Mouse (Mus musculus) embryonic stem cell, embryonic (primary cell): ENCODE data around the gene Lmo7.

Experiments
- CTCF ChIA-PET, 4 experiments: fragments of 300-600 bp in 2 of 4; fragments of 350-600 bp in 2 of 4; sonication (Branson Sonifier 250); formaldehyde crosslinking; loops; one replicate each; lab custom pipeline; 2022; ENCODE audit warnings: inconsistent platforms in 2 of 4; lab: Charles Lee
- POLR2A ChIA-PET, 4 experiments: fragments of 300-600 bp in 2 of 4; fragments of 350-600 bp in 2 of 4; sonication (Branson Sonifier 250); formaldehyde crosslinking; loops; one replicate each; lab custom pipeline; 2022; ENCODE audit warnings: antibody characterized with exemption in 4 of 4, inconsistent platforms in 1 of 4; lab: Charles Lee

Lmo7 gene

DNA sequence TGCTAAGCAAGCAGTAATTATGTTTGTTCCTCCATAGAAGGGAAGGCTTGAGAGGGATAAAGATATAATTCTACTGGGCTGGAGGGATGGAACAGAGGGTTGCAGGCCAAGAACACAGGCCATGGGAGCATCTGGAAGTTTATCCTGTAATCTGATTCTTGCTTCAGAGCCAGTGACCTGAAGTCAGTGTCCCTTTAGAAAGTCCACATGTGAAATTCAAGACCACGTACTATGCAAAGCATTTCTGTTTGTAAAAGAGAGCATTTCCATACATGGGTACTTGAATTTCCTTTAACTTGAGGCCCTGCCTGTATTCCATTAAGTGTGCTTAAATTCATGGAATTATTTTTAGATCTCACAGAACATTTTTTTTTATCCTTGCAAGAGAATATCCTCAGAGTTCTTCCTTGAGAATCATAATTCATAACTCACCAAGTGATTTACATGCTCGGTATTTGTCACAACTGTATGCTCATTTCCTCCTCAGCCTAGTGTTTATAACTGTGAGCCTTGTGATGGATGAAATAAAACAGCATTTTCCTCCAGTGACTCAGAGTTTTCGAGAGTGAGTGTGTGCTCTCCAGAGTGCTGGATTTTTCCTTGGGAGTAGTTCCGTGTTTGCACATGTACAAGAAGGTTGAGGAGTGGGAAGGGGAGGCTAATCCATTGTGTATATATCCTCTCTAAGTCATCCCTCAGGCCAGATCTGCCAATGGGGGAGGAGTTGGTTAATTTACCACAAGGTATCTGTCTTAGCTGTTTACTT lies 75.0 kb downstream of the Lmo7 start:
- ChIA-PET POLR2A (no interaction called here), CTCF (no interaction called here)

DNA sequence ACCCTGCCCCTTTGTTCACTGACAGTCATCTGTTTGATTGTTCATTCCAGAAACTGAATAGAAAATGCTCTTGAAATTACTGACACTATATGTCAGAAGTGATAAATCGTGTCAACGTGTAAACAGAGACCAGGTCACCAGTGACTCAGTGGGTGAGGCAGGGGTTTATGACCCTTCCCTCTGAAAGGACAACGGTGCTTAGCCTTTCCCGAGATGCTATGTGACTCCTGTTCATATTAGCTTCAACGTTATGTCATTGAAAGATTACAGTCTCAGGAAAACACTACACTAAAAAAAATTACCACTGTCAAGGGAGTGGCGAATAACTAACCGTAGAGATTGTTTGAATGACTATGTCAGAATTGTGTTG lies 75.6 kb downstream of the Lmo7 start:
- POLR2A ChIA-PET = no interaction called here
- CTCF ChIA-PET = no interaction called here

DNA sequence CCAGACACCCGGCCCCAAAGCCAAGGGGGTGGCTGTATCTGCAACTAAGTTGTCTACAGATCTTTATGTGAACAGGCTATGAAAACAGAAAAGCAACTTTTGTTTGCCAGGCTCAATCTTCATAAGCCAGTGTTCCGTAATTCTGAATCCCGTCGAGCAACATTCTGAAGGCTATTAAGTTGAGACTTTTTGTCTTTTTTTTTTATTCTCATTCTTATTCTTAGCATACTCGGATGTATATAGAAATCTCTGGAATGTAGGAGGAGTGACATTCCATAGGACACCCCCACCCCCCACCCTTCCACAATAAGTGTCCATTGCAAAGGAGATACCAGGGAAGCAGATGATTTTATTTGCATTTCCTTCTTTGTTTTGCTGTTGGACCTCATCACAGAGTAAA lies 76.3 kb downstream of the Lmo7 start:
- POLR2A ChIA-PET = no interaction called here
- CTCF ChIA-PET = interaction anchor here in 1 of 4 experiments (1.2 kb wide), 1 partner anchor 25 kb away, joined by 3 read pairs; no protein-coding TSS in a partner anchor

DNA sequence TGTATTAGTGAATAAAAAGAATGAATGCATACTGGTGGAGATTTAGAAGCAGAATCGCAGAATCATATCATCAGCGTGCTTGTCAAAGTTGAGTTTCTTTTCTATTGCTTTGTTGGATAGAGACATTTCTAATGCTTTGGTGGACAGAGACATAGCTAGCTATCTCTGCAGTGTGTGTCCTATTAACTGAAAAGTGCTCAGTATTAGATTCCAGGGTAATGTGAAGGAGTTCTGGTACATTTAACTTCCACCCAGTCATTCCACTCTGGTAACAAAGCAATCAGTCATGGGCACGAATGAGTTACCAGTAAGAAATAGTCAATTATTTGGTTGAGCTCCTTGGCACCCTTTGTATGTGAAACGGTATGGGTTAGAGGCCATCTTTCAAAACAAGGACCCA lies 76.8 kb downstream of the Lmo7 start:
- ChIA-PET CTCF (interaction anchor here in 1 of 4 experiments (1.2 kb wide), 1 partner anchor 25 kb away, joined by 3 read pairs; no protein-coding TSS in a partner anchor), POLR2A (interaction anchor here in 1 of 4 experiments (0.9 kb wide), 1 partner anchor 15 kb away, joined by 3 read pairs; no protein-coding TSS in a partner anchor)

DNA sequence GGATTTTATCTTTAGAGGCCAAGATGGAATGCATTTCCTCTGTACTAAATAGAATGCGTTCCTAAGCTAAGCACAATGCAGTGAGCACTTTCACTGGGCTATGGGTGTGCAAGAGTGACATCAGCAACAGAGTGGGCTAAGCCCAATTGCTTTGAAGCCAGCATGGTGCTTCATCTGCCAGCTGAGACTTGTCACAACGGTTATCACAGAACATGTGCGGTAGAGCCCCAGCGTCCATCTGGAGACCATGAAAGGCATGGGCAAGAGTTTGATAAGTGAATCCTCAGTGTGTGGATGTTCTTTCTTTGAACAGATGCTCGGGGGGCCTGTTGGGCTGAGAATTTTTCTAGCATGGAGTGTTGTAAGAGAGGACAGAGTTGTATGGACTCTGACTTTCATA lies 86.7 kb downstream of the Lmo7 start:
- ChIA-PET POLR2A (no interaction called here), CTCF (no interaction called here)

DNA sequence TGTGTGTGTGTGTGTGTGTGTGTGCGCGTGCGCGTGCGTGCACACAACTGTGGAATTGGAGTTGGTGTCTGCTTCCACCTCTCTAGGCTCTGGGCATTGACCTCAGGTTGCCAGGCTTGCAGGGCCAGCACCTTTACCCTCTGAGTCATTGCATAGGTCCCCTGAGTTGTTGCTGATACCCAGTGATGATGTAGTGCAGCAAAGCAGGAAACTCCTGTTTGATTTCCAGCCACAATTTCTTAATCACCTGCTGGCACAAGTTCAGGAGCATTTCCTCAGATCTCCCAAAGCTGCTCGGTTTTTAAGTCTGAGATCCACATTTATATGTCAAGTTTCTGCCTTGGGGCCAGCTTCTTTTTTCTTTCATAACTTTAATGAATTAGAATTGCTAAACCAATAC lies 92.6 kb downstream of the Lmo7 start:
- POLR2A ChIA-PET = interaction anchor here in 1 of 4 experiments (0.6 to 1.1 kb wide), 2 partner anchors 15 to 16 kb away, joined by 3 read pairs; no protein-coding TSS in a partner anchor
- CTCF ChIA-PET = no interaction called here

DNA sequence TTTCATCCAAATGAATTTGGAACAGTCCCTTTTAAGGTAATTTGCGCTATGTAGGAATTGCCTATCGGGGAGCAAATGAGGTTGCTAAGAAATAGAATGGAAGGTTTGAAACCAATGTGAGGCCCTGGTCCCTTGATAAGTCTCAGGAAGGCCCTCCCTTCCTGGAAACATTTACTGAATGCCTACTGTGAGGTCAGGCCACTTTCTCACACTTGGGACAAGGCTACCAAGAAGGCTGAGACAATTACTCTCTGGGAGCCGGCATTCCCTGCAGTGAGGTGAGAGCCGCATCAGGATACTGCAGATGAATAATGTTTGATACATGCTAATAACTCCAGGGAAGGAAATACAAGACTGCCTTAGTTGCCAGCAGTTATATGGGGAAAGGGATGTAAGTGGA lies 93.1 kb downstream of the Lmo7 start:
- CTCF ChIA-PET = no interaction called here
- POLR2A ChIA-PET = interaction anchor here in 1 of 4 experiments (0.6 kb wide), 1 partner anchor 15 kb away, joined by 3 read pairs; no protein-coding TSS in a partner anchor

DNA sequence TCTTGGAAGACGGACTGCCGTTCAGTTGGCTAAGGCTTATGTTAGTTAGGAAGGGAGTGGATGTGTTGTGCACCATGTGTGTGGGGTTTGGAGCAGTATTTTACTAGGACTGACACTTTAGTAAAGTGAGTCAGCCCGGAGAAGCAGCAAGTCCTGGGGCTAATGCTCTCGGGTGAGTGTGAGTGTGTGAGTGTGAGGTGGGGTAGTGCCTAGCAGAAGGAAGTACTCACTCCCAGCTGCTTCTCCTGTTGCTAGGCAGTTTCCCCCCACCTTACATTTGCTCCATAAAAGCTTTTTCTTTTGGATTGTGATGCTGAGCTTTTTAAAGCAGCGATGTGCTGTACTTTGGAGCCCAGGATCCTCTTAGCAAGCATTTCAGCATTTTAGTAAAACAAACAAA lies 99.9 kb downstream of the Lmo7 start:
- ChIA-PET POLR2A (no interaction called here), CTCF (no interaction called here)

DNA sequence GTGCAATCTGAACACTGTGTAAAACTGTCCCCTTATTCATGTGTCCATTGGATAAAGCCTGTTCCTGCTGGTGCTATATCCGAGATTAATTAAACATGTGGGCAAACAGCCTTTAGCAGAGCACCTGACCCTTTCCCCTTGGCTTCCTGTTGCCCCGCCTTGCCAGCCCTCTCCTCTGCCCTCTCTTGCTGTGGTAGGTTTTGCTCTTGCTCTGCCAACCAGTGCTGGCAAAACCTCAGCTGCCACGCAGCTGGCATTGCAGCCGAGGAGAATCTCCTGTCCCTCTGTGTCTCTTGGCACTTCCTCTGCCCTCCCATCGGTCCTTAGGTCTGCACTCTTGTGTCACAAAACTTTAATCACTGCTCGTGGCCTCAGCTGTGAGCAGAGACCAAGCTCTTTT lies 100.4 kb downstream of the Lmo7 start:
- POLR2A ChIA-PET = no interaction called here
- CTCF ChIA-PET = no interaction called here

DNA sequence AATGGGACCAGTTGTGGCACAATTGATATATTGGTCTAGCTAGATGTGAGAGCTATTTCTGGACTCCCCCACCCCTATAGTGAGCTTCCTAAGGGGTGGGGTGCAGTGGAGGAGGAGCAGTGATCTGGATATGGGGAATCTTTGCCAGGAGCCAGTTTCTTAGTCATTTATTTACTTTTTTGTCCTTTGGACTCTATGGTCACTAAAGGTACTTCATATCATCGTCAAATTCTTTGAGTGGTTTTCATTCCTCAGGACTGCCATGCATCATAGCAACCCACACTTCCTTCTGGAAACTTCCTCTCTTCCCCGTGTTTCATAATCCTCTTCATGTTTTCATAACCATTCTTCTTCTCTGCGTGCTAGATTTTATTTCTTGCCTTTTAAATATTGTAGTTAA lies 104.4 kb downstream of the Lmo7 start:
- ChIA-PET CTCF (no interaction called here), POLR2A (interaction anchor here in 1 of 4 experiments (0.9 kb wide), 1 partner anchor 11 kb away, joined by 3 read pairs; no protein-coding TSS in a partner anchor)

DNA sequence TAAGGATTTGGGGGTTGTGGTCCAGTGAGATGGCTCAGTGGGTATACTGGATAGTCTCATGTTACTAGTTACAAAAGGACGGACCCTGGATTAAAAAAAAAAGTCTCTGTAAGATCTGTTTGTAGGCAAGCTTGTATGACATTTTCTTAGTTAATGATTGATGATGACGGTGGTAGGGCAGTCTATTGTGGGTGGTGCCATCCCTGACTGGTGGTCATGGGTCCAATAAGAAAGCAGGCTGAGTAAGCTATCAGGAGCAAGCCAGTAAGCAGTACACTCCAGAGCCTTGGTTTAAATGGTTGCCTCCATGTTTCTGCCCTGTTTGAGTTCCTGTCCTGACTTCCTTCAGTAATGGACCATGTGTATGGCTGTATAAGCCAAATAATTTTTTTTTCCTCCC lies 106.6 kb downstream of the Lmo7 start:
- POLR2A ChIA-PET = interaction anchor here in 1 of 4 experiments (0.6 kb wide), 1 partner anchor 237 kb away, joined by 3 read pairs; no protein-coding TSS in a partner anchor
- CTCF ChIA-PET = no interaction called here

DNA sequence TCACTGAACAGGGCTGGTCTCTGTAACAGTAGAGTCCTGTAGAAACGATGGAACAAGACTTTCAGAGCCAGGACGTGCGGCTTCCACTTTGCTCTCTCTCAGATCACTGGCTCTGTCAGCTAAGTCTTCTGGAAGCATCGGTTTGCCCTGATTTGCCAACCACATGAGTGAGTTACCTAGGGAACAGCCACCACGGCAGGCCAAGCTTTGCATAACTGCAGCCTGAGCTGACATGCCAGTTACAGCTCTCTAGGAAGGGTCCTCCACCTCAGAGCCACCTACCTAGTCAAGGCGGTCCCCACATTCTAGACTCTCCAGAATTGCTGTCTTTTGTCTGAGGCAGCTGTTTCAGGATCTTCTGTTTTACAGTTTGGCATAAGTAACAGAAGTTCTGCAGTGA lies 107.4 kb downstream of the Lmo7 start:
- CTCF ChIA-PET = no interaction called here
- POLR2A ChIA-PET = interaction anchor here in 1 of 4 experiments (0.6 kb wide), 1 partner anchor 15 kb away, joined by 3 read pairs; no protein-coding TSS in a partner anchor

DNA sequence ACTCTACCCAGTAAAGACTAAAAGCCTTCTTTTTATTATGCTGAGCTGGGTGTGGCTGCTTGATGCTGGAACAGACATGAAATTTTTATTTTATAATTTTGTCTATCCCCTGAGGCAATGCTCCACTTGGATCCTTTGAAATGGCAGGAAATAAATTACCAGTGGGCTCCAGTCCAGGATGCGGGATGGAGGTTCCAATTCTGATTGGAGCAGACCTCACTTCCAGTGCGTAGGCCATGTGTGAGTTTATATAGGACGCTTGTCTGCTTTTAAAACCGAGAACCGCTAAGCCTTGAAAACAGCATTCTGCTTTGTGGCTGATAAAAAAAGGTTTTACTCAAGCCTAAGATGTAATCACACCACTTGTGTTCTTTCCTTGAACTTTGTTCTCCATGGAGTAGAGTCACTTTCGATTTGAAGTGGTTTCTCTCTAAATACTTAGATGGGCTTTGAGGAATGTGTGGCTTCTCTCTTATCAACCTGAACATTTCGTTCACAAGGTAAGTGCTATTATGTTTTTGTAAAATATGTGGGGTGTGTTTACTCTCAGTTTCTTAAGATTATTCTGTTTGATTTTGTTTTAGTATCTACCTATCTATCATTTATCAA lies 108.6 kb downstream of the Lmo7 start:
- ChIA-PET CTCF (interaction anchor here in 1 of 4 experiments (0.6 kb wide), 1 partner anchor 237 kb away, joined by 3 read pairs; no protein-coding TSS in a partner anchor), POLR2A (interaction anchor here in 2 of 4 experiments (0.7 kb wide), 2 partner anchors 60 to 377 kb away, joined by 4 to 7 read pairs; no protein-coding TSS in a partner anchor)

DNA sequence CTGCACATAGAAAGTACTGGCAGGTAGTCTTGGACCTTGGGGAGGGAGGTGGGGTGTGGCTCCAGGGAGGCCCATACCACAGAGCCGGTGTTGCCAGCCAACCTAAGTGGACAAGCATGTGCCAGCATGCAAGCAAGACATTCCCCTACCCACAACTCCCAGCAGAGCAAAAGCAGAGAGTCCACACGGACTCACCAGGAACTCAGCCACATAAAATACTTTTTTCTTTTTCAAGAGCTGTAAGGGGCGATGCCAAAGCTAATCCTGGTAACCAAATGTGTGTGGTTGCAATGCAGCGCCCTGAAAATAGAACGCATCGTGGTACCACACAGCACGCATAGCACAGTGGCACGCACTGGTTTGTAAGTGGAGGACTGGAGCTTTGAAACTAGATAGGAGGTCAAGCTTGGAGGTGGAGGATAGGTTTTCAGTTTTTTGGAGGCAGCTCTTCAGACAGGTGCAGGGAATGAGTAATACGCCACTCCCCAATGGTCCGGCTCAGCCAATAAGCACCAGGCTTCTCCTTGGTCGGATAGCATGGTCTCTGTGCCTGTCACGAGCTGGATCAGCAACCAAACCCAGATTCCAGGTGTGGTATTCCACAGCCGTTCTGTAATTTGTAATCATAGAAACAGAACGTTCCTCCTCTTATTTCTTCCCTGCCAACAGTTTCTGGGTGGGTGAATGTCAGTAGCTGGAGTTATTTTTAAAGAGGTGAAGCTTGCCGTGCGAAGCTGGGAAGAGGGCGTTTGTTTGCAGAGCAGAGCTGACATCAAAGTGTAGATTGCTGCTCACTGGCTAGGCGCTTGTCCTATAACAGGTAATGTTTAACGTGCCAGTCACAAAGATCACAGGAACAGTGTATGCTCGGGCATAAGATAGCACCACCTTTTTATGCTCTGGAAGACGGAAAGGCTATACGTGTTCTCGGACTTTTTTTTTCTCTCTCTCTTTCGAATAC lies 110.3 kb downstream of the Lmo7 start:
- ChIA-PET POLR2A (interaction anchor here in 2 of 4 experiments (0.7 to 1.1 kb wide), 2 partner anchors 12 kb away, joined by 3 to 4 read pairs; no protein-coding TSS in a partner anchor), CTCF (interaction anchor here in 1 of 4 experiments (0.6 kb wide), 2 partner anchors 85 to 337 kb away, joined by 3 read pairs; no protein-coding TSS in a partner anchor)

DNA sequence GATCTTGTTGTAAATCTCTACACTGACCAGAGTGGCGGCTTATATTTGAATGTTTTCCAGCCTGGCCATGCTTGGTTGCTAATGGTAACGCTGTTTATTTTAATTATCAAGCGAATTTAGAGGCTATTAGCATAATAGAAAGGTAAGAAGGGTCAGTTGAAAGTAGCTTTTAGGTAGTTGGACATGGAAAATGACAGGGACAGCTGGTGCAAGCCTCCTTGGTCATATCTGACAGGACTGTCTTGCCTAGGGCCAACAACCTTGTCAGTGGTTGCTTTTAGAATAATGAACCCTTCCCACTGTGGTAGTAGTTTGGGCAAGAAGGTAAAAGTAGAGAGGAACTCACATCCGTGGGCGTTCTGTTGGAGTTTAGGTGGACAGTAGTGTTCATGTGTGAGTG lies 111.5 kb downstream of the Lmo7 start:
- CTCF ChIA-PET = no interaction called here
- POLR2A ChIA-PET = no interaction called here

DNA sequence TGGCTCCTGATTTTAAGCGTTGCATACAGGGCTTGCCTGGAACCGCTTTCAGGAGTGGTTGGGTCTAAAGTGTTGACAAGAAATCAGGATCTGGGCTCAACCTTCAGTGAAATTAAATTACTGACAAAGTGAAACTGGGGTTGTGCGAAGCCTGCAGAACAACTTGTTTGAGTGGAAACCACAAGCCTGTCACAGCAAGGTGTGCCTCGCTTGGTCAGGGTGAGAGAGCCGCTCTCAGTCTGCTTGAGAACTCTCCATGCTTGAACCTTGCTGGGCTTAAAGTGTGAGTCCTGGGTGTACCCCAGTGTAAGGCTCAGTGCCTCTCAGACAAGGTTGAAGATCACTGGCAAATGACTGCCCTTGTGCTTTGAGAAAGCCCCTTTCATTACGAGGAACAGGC lies 112.8 kb downstream of the Lmo7 start:
- ChIA-PET POLR2A (no interaction called here), CTCF (no interaction called here)

DNA sequence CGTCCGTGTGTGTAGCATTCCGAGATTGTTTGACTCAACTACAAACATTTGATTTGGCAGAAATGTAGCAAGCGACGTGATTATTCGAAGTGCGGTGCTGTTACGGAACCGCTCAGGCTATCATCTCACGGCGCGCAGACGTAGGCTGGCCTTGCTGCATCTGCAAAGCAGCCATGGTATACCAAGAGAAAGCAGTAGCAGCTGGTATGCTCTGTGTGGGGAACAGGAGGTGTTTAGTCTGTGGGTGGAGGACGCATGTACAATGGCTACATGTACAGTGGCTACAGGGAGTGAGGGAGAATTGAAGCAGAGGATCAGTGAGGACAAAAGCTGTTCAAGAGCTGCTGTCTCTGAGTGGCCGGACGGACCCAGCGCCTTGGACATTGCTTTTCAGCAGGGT lies 113.7 kb downstream of the Lmo7 start:
- CTCF ChIA-PET = no interaction called here
- POLR2A ChIA-PET = interaction anchor here in 1 of 4 experiments (0.7 kb wide), 1 partner anchor 65 kb away, joined by 3 read pairs; no protein-coding TSS in a partner anchor

DNA sequence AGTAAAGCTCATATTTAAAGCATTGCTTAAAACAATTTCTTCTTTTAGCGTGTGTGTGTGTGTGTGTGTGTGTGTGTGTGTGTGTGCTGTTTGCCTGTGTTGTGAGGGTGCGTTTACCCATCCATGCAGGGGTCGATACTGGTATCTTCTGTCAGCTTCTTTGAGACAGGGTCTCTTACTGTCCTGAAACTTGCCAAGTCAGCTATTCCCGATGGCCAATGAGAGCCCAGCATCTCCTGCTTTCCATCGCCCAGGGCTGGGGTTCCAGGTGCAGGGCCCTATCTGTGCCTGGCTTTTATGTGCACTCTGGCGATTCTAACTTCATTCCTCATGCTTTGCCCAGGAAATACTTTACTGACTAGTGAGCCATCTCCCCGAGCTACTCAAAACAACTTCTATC lies 114.7 kb downstream of the Lmo7 start:
- POLR2A ChIA-PET = interaction anchor here in 2 of 4 experiments (0.7 to 1.0 kb wide), 3 partner anchors 17 to 788 kb away, joined by 3 to 4 read pairs (median 3); no protein-coding TSS in a partner anchor
- CTCF ChIA-PET = interaction anchor here in 2 of 4 experiments (0.6 to 2.1 kb wide), 3 partner anchors 44 to 85 kb away, joined by 3 to 10 read pairs (median 4); no protein-coding TSS in a partner anchor
